Mouse (Mus musculus): ENCODE measurements around the gene Tanc2. TPM values are rescaled to one million over a fixed set of nuclear protein-coding genes. Genes with fewer than 3 reads are reported as not detected.

The Tanc2 gene
- total RNA-seq, 2 experiments from 2014 or later: 201 to 216 TPM

GRCm38 (mm10) chr11:105920836-105921235 lies 331.1 kb downstream of the Tanc2 start:
- DNase-seq (ENCODE audit: low spot score in 2 of 2): no peak

- no peak for DNase-seq (ENCODE audit: low spot score in 2 of 2)
These were observed 331.5 kb downstream of the Tanc2 start for GRCm38 (mm10) chr11:105921275-105921674.

- peak in 1 of 2 experiments; percentile 40 for DNase-seq (ENCODE audit: low spot score in 2 of 2)
These were observed 333.2 kb downstream of the Tanc2 start for GRCm38 (mm10) chr11:105922769-105923663.

GRCm38 (mm10) chr11:105927065-105928030 lies 337.6 kb downstream of the Tanc2 start:
- DNase-seq (ENCODE audit: low spot score in 2 of 2): peak; percentile 73 to 81

- DNase-seq (ENCODE audit: low spot score in 2 of 2): no peak
These were observed 338.4 kb downstream of the Tanc2 start for GRCm38 (mm10) chr11:105928171-105928570.

- no peak for DNase-seq (ENCODE audit: low spot score in 2 of 2)
These were observed 341.6 kb downstream of the Tanc2 start for GRCm38 (mm10) chr11:105931380-105931779.

- no peak for DNase-seq (ENCODE audit: low spot score in 2 of 2)
These were observed 344.0 kb downstream of the Tanc2 start for GRCm38 (mm10) chr11:105933746-105934145.

GRCm38 (mm10) chr11:105934303-105934711 lies 344.5 kb downstream of the Tanc2 start:
- DNase-seq (ENCODE audit: low spot score in 2 of 2): no peak

- no peak for DNase-seq (ENCODE audit: low spot score in 2 of 2)
These were observed 345.0 kb downstream of the Tanc2 start for GRCm38 (mm10) chr11:105934816-105935215.

- no peak for DNase-seq (ENCODE audit: low spot score in 2 of 2)
These were observed 345.7 kb downstream of the Tanc2 start for GRCm38 (mm10) chr11:105935496-105935895.

GRCm38 (mm10) chr11:105936200-105936599 lies 346.4 kb downstream of the Tanc2 start:
- DNase-seq (ENCODE audit: low spot score in 2 of 2): peak; percentile 45 to 53

- no peak for DNase-seq (ENCODE audit: low spot score in 2 of 2)
These were observed 347.2 kb downstream of the Tanc2 start for GRCm38 (mm10) chr11:105936974-105937373.

- no peak for DNase-seq (ENCODE audit: low spot score in 2 of 2)
These were observed 349.0 kb downstream of the Tanc2 start for GRCm38 (mm10) chr11:105938771-105939170.

- no peak for DNase-seq (ENCODE audit: low spot score in 2 of 2)
These were observed 352.2 kb downstream of the Tanc2 start for GRCm38 (mm10) chr11:105941973-105942372.

GRCm38 (mm10) chr11:105943133-105944102 lies 353.6 kb downstream of the Tanc2 start:
- DNase-seq (ENCODE audit: low spot score in 2 of 2): peak in 1 of 2 experiments; percentile 39

- peak; percentile 75 to 84 for DNase-seq (ENCODE audit: low spot score in 2 of 2)
These were observed 354.4 kb downstream of the Tanc2 start for GRCm38 (mm10) chr11:105944126-105944621.

GRCm38 (mm10) chr11:105944770-105945672 lies 355.2 kb downstream of the Tanc2 start:
- no peak for DNase-seq (ENCODE audit: low spot score in 2 of 2)

GRCm38 (mm10) chr11:105946694-105947154 lies 356.9 kb downstream of the Tanc2 start:
- DNase-seq (ENCODE audit: low spot score in 2 of 2): no peak

- no peak for DNase-seq (ENCODE audit: low spot score in 2 of 2)
These were observed 358.5 kb downstream of the Tanc2 start for GRCm38 (mm10) chr11:105948255-105948654.

All from left cerebral cortex, adult 18-20 months (tissue).